Mouse (Mus musculus) lung, adult 18-20 months (tissue): ENCODE results near the gene Oxsr1.
"Not testable (repeated sequence)": the region's sequence is repeated elsewhere in the genome, so short reads cannot be mapped to it uniquely, and the experiment has no call there.

Source experiments
- DNase-seq, 2 experiments: peaks; one replicate each; pipeline ENCODE4 v3.0.0; 2022; ENCODE audit warnings: mixed read lengths in 2 of 2

Oxsr1 gene

DNA sequence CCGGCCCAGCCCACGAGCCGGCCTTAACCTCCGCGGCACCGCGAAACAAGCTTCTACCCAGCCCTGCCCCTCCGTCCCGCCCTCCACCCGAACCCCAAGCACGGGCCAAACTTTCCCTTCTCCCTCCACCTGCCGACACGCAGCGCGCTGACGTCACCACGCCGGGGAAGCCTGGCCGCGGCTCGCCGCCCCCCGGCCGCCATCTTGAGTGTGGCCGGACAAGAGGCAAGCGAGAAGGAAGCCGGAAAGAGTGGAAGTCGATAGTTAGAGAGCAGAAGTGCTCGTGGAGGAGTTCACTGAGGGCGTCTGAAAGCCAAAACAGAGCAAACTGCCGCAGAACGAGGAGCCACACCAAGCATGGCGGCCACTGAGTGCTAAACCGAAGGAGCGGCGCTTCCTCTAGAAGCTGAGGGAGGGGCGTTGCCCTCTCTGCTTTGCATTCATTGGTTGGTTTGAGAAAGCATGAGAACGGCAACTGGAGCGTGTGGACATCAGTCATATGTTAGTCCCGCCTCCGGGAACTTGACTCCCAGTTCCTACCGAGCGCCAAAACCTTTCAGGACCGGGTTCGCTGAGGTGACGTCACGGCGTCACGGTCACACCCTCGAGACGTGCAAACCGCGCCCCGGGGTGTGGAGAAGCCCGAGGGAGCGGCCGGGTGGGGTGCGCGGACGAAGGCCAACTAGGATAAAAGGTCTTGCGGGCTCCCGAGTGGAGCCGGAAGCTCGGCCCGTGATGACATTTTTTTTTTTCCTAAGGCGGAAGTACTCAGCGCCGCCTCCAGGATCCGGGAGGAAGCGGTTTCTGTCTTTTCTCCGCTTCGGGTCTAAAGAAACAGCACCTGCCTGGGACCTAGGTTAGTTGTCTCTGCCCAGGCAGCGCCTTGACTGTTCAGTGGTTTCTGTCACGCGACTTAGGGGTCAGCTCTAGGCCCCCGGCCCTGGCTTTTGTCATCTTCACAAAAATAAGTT is at the start of gene Oxsr1:
Gene Oxsr1 (minus strand): TSS at position 139 of the 971 bp plus-strand sequence.
- peak; percentile 100 for DNase-seq

DNA sequence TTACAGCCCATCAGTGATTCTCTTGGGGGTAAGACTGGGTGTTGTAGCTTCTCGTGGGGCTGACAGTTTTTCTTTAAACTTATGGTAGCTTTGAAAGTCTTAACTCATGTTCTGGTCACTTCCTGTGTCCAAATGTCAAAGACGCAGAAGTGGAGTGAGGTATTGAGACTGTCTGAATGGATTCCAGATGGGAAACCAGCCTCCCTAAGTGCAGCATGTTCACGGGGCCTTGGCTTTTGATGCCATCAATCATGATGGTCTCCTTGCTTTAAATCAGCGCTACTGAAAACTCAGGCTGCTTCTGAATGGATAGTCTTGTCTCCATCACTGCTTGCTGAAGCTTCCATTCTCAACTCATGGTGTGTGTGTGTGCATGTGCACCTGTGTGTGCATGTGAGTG is 49.0 kb upstream of the Oxsr1 start:
- DNase-seq: no peak

DNA sequence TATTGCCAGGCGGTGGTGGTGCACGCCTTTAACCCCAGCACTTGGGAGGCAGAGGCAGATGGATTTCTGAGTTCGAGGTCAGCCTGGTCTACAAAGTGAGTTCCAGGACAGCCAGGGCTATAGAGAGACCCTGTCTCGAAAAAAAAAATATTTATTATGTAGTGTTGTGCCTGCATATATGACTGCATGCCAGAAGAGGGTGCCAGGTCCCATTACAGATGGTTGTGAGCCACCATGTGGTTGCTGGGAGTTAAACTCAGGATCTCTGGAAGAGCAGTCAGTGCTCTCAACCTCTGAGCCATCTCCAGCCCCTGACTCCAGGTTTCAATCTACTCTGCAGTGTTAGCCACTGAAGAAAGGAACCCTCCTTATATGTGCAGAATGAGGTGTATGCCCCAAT is 48.5 kb upstream of the Oxsr1 start:
- DNase-seq: not testable (repeated sequence)

DNA sequence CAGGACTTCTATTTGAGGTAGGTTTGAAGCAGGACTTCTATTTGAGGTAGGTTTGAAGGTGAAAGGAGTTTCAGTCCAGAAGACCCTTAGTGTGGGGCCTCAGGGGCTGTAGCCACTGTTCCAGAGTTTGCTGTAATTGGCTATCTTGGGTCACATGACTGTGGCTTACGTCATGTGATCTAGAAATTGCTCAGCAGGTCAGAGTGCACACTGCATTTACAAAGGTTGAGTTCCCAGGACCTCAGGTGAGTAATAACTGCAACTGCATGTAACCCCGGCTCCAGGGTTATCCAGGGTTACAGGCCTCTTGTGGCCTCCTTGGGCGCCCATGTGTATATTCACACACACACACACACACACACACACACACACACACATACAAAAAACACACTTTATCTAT is 46.1 kb upstream of the Oxsr1 start:
- no peak for DNase-seq

DNA sequence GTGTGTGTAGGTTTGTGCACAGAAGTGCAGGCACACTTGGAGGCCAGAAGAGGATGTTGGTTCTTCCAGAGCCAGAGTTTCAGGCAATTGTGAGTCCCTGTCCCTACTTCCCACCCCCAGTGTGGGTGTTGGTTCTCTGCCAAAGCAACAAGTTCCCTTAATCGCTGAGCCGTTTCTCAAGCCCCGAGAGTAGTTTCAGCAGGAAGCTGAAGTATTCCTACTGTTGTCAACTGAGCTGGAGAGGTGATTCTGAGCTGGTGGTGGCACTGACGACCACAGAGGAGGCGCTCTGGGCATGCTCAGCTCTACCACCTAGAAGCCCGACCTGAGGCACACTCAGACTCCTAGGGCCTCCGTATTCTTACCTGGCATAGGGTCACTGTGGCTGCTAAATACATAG is 43.1 kb upstream of the Oxsr1 start, which contains the start of gene Slc22a14:
Gene Slc22a14 (minus strand): TSS at position 270 of the 400 bp plus-strand sequence.
- DNase-seq: peak in 1 of 2 experiments; percentile 34

DNA sequence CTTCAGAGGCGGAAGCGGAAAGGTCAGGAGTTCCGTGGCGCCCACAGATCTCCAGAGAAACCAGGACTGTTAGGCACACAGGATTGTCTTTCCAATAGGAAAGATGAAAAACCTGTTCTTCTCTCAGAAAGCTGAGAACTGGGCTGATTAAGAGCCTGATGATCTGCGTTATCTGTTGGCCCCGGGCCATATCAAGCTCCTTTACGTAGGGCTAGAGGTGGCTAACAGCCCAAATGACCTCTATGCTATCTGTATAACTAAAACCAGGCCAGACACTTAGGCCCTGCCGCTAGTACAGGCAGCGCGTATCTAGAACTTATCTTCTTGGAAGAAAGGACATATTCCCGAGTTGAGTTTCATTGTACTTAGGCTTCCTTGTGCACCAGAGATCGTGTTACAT is 41.0 kb upstream of the Oxsr1 start:
- DNase-seq: no peak

DNA sequence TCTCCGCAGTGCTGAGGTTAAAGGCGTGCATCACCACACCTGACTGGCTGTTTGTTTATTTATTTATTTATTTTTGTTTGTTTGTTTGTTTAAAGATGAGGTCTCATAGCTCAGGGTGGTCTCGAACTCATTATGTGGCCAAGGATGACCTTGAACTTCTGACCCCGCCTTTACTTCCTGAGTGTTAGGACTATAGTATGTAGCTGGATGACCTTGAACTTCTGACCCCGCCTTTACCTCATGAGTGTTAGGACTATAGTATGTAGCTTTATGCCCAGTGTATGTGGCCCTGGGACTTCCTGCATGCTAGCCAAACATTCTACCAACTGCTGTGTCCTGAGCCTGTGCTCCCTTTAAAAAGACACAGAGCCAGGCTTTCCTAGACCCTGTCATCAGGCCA is 39.2 kb upstream of the Oxsr1 start:
- DNase-seq: no peak

DNA sequence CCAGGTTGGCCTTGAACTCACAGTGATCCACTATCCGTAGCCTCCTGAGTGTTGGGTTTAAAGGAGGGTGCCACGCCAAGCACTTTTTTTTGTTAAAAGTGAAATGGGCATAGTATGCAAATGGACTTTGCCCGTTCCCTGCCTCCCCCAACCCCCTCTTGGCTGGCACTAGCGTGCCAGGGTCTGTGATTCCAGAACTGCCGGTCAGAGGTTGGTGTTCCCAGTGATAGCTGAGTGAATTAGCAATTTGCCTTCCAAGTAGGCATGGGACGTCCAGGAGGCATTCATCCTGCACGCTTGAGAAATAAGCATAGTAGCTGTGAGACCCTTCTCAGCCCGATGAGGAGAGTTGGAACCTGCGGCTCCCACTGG is 35.8 kb upstream of the Oxsr1 start:
- DNase-seq: no peak

DNA sequence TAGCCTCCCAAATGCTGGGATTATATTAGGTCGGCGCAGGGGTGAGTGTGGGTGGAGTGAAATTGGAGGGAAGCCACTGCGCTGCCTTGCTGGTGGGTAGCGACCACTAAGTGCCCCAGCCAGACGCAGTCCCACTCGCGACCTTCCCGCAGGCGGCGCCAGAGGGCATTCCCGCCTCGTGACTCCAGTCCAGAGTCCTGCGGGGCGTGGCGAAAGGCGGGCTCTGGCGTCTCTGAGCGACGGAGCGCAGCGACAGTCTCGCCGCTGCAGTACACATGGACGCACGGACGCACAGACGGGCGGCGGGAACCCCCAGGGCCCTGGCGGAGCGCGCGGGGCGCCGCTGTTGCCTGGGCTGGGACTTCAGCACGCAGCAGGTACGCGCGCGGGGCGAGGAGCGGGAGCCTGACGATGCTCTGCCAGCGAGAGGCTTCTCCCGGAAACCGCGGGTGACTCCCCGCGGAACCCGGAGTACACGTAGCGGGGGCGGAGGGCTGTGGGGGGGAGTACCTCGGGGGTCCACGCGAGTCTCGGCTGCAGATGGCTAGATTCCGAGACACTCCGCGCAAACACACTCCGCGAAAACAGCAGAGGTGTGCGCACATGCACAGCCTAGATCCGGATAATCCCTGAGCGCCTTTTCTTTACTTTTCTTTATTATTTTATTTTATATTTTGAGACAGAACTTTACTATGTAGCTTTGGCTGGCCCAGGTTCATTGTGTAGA is 35.3 kb upstream of the Oxsr1 start, which contains the start of gene Xylb:
Gene Xylb (plus strand): TSS at position 51 of the 727 bp plus-strand sequence.
- peak; percentile 92 to 95 for DNase-seq

DNA sequence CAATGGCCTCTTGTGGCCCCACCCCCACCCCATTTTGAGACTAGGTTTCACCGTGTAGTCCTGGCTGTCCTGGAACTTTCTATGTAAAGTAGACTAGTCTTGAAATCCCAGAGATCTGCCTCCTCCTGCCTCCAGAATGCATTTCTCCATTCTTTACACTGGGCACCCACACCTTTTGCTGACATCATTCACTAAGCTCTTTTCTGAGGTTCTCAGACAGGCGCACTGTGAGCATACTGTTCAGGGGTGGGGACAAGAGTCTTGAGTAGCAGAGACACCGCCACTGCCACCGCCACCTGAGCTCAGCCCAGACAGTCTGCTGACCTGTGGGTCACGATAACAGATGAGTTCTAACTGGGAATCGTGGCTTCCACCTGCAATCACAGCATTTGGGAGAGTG is 33.7 kb upstream of the Oxsr1 start:
- DNase-seq: no peak

DNA sequence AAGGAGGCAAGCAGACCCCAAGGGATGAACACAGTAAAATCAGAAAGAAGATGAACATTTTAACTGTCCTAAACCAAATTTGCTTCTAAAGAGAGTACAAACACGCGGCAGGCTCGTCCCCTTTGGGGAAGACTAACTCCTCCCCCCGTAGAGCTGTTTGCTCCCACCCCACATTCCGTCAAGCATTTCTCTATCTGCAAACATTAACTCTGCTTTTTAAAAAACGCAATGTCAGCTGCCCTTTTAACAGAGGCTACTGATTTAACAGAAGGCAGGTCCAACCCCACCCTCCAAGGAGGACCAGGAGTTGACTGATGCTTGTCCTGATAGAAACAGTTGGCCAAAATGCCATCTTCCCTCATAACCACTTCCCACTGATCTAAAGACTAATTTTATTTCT is 31.7 kb upstream of the Oxsr1 start:
- no peak for DNase-seq

DNA sequence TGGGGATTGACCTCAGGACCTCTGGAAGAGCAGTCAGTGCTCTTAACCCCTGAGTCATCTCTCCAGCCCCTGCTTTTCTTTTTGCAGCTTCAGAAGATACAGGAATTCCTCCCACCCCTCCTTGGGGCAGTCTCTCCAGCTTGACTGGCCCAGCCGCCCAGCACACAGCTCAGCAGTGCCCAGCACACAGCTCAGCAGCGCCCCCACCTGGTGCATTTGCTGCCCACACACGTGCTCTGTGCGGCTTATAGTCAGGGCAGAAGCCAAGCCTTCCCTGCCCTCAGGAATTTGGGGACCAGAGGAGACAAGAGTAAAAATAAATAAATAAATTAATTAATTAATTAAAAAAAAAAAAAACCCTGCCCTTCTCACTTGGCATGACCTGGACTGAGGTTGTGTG is 29.8 kb upstream of the Oxsr1 start:
- DNase-seq: peak; percentile 76 to 82

DNA sequence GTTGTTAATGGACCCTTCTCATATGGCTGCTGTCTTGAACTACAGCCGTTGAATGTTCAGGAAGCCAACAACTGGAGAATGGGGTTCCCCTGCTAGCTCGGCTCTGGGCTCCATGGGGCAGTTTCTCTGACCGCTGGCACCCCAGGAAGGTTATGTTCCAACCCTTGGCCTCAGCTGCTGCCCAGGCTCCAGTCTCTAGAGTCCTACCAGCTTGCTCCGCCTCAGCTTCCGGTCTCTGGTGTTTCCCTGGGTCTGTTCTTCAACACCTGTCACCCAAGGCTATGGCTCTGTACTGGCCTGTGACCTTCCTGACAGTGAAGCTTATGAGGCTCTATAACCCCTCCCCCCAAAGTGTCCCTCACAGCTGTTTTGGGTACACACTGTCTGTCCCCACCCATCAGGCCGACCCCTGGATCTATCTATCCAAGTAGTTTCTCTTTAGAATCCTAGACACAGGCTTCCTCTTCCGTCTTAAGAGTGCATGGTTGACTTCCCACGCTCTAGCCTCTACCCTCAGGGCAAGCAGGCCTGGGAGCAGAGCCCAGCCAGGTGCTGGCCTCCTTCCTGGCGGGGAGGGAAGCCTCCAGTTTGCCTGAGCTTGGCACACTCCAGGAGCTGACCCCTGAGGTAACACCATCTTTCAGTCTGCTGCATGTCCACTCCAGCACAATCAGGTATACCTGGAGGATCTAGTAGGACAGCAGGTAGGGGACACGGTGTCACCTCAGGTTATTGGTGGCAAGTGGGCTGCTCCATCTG is 28.9 kb upstream of the Oxsr1 start:
- DNase-seq: no peak

DNA sequence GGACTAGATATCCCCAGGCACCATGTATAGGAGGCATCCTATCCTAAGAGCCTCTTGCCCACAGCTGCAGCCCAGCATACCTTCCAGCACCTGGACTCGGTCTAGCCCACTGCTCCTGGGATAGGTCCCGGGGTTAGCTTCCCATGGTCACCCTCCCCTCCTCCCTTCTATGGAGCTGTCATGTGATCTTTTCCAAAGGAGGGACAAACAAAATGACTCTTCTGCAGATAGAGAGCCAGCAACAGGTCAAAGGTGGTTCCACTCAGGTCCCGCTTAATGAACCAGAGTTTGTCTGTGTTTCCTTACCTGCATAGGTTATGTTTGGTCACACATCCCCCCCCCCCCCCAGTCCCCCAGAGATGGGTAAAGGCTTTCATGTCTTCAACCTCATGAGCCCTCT is 28.3 kb upstream of the Oxsr1 start:
- no peak for DNase-seq

DNA sequence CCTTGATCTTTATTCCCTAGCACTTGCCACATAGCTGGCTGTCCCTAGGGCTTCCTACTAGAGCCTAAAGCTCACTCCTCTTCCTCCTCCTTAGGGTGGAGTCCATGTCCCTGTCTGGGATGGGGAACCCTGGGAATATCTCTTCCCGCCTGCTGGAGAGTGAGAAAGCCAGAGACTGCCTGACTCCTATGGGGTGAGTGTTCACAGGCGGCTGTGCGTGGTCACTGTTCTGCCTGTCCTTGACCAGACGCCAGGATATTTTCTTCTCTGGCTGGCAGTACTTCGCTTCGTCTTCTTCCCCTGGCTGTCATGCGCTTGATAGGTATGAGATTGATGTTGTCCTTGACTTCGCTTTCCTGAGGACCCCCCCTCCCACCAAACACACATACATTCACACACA is 24.1 kb upstream of the Oxsr1 start:
- DNase-seq: no peak

DNA sequence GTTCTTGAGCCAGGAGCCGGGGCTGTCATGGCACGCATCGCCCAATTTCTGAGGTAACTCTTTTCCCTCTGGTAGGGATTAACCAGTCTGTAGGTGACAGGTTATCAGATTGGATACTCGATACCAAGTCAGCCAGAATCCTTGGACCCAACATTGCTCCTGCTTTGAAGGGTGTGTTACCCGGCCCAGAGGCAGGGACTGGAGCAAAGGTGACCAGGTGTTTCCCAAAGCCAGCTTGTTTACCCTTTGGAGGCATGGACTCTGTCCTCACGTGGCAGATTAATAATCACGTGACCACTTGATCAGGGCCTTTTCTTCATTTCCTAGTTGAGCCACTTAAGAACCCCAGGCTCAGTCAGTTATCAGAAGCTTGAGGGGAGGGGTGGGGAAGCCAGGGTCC is 20.5 kb upstream of the Oxsr1 start:
- peak; percentile 63 to 80 for DNase-seq

DNA sequence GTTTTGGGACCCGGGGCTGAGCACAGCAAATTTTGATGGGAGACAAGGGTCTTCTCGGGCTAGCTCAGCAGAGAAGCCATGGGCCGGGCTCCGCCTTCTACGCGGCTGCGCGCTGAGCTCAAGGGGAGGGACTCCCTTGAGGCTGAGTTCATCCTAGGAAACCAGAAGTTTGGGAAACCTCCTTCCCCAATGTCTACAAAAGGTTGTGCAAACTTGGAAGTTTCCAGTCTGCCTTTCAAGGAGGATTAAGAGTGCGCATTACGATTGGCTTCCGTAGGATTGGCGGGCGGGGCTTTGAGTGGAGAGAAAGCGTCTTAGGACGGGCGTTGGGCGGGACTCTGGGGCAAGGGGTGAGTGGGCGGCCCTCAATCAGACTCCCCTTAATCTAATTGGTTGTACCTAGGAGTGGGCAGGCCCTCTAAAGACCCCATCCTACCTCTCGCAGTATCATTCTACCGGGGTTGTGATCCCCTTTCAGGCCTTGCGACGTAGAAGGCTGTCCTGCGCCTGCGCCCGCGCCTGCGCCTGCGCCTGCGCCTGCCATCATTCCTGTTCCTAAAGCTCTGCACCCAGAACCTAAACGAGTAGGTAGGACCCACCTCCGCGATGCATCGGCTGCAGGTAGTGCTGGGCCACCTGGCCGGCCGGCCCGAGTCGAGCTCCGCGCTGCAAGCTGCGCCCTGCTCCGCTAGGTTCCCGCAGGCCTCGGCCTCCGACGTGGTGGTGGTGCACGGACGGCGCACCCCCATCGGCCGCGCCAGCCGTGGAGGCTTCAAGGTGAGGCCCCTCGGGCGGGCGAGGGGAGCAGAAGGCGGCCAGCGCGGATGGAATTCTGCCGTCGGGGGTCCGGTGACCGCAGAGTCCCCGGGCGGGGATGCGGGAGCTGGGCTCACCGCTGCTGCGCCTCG is 18.9 kb upstream of the Oxsr1 start, which contains the start of gene Myd88:
Gene Myd88 (minus strand): TSS at position 503 of the 908 bp plus-strand sequence.
- DNase-seq: peak; percentile 99

DNA sequence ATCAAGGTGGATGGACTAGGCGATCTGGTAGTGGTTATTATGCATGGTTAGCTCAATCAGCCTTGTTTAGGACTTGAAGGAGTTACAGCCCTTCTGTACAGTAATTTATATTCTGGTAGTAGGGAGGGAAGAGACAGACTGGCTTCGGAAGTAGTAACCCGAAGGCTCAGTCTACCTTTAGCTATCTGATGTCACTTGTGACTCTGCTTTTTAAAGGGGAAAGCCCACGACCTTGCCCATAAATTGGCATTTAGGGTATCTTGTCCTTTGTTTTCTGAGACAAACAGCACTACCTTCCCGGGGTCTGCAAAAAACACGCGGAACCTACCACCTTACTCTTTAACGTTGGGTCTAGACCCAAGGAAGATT is 18.0 kb upstream of the Oxsr1 start:
- no peak for DNase-seq

DNA sequence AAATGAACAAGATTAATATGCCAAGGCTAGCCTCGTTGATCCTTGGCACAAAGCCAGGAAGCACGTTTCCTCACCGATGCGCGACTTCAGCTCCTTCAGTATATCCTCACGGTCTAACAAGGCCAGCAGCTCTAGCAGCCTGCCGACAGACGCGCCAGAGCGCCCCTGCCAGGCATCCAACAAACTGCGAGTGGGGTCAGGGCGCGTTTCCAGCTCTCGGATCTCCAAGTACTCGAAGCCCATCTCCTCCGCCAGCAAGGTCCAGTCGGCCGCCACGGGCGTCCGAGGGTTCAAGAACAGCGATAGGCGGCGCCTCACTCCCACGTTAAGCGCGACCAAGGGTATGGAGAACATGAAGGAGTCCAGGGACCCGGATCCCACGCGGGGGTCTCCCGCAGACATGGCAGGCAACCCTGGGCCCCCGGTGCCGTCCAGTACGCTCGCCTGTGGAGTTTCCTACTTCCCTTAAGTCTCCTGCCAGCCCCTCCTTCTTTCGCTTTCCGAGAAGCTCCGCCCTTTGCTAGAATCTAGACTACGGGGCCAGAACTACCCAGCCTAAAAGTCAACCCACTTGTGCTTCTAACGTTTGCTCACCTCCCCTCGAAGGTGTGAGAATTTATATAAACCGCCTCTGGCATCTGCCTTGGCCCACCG is 17.5 kb upstream of the Oxsr1 start, which contains the start of gene Acaa1a:
Gene Acaa1a (plus strand): TSS at position 119 of the 654 bp plus-strand sequence.
- peak; percentile 87 to 91 for DNase-seq

DNA sequence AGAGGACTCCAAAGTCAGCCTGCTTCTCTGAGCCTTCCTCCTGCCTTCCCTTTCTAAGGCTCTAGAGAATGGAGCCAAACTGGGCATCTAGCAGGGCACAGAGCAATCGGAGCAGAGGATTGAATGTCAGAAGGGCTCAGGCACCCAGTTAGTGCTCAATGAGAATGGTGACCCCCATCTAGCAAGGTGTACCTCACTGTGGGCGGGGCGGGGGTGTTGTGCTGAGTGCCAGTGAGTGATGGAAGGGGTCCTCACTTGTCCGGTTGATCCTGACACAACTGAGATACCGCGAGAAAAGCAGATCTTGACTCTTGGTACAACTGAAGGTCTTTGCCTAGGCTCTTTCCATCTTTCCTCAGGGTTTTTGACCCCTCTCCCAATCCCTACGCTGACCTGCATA is 16.9 kb upstream of the Oxsr1 start:
- DNase-seq: no peak

DNA sequence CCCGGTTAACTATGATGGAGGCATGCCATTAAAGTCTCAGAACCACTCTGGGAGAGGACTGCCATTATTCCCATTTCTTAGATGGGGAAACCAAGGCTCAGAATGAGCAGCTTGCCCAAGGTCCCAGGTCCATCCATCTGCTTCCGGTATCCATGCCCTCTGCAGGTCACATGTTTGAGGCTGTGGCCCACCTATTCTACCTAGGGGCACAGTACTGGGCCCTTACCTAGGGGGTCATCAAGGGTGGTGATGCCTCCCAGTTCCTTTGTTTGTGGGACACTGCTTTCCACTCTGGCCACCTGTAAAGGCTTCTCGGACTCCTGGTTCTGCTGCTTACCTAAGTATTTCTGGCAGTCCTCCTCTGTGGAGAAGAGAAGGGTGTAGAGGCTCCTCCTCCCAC is 16.1 kb upstream of the Oxsr1 start:
- DNase-seq: no peak
